Mouse (Mus musculus) embryonic stem cell, embryonic (primary cell): ENCODE results near the gene Gm11639.

Experiments
- CTCF ChIA-PET, 4 experiments: fragments of 300-600 bp in 2 of 4; fragments of 350-600 bp in 2 of 4; sonication (Branson Sonifier 250); formaldehyde crosslinking; loops; one replicate each; lab custom pipeline; 2022; ENCODE audit warnings: inconsistent platforms in 2 of 4; lab: Charles Lee
- POLR2A ChIA-PET, 4 experiments: fragments of 300-600 bp in 2 of 4; fragments of 350-600 bp in 2 of 4; sonication (Branson Sonifier 250); formaldehyde crosslinking; loops; one replicate each; lab custom pipeline; 2022; ENCODE audit warnings: antibody characterized with exemption in 4 of 4, inconsistent platforms in 1 of 4; lab: Charles Lee

Gene Gm11639

GRCm38 (mm10) chr11:105153068-105153833 lies 467.7 kb downstream of the Gm11639 start:
- POLR2A ChIA-PET = interaction anchor here in 2 of 4 experiments (0.7 to 6.1 kb wide), 8 partner anchors 12 to 27 kb away, joined by 3 to 55 read pairs (median 6); partner anchors contain the start of genes Mettl2 (in 1 of the 2) and Tlk2 (in 1 of the 2)
- CTCF ChIA-PET = interaction anchor here in 1 of 4 experiments (1.3 kb wide), 1 partner anchor 13 kb away, joined by 4 read pairs; no protein-coding TSS in a partner anchor

GRCm38 (mm10) chr11:105155915-105156314 lies 470.4 kb downstream of the Gm11639 start:
- CTCF ChIA-PET = no interaction called here
- POLR2A ChIA-PET = interaction anchor here (0.6 to 5.5 kb wide), 13 partner anchors 9 to 30 kb away, joined by 3 to 31 read pairs (median 5); partner anchors contain the start of genes Gm10842 (in 1 of the 4) and Mettl2 (in 1 of the 4)

- ChIA-PET CTCF (interaction anchor here in 1 of 4 experiments (1.0 kb wide), 1 partner anchor 9 kb away, joined by 3 read pairs; no protein-coding TSS in a partner anchor), POLR2A (interaction anchor here (0.8 to 5.5 kb wide), 14 partner anchors 9 to 30 kb away, joined by 3 to 31 read pairs (median 6); partner anchors contain the start of genes Gm10842 (in 1 of the 4) and Mettl2 (in 1 of the 4))
These were observed 471.3 kb downstream of the Gm11639 start for GRCm38 (mm10) chr11:105156748-105157267.

- POLR2A ChIA-PET = interaction anchor here in 2 of 4 experiments (1.3 to 5.5 kb wide), 5 partner anchors 7 to 20 kb away, joined by 4 to 31 read pairs (median 6); no protein-coding TSS in a partner anchor
- CTCF ChIA-PET = no interaction called here
These were observed 472.5 kb downstream of the Gm11639 start for GRCm38 (mm10) chr11:105158047-105158446.

- POLR2A ChIA-PET = interaction anchor here in 1 of 4 experiments (0.8 kb wide), 1 partner anchor 8 kb away, joined by 6 read pairs; no protein-coding TSS in a partner anchor
These were observed 474.3 kb downstream of the Gm11639 start for GRCm38 (mm10) chr11:105159673-105160360.

GRCm38 (mm10) chr11:105161411-105161810 lies 475.9 kb downstream of the Gm11639 start:
- CTCF ChIA-PET = no interaction called here
- POLR2A ChIA-PET = interaction anchor here in 2 of 4 experiments (0.6 to 1.0 kb wide), 2 partner anchors 9 kb away, joined by 3 to 4 read pairs; no protein-coding TSS in a partner anchor

More at GRCm38 (mm10) chr11:105159673-105160360, 474.3 kb downstream of the Gm11639 start:
- CTCF ChIA-PET = interaction anchor here in 1 of 4 experiments (0.5 to 0.7 kb wide), 2 partner anchors 16 to 43 kb away, joined by 3 read pairs; no protein-coding TSS in a partner anchor

GRCm38 (mm10) chr11:105164516-105165510 lies 479.3 kb downstream of the Gm11639 start:
- POLR2A ChIA-PET = interaction anchor here (0.7 to 6.2 kb wide), 30 partner anchors 8 to 875 kb away, joined by 3 to 73 read pairs (median 6); partner anchors contain the start of genes Mettl2 (in 2 of the 4) and Tlk2 (in 2 of the 4)
- CTCF ChIA-PET = interaction anchor here in 3 of 4 experiments (0.5 to 1.7 kb wide), 5 partner anchors 8 to 886 kb away, joined by 3 to 6 read pairs (median 3); no protein-coding TSS in a partner anchor

GRCm38 (mm10) chr11:105166780-105167179 lies 481.3 kb downstream of the Gm11639 start:
- ChIA-PET CTCF (interaction anchor here in 2 of 4 experiments (0.7 to 1.7 kb wide), 3 partner anchors 15 to 43 kb away, joined by 3 to 4 read pairs (median 4); no protein-coding TSS in a partner anchor), POLR2A (interaction anchor here in 3 of 4 experiments (1.0 to 6.2 kb wide), 23 partner anchors 8 to 877 kb away, joined by 3 to 73 read pairs (median 7); partner anchors contain the start of genes Mettl2 (in 2 of the 3) and Tlk2 (in 2 of the 3))
